Mouse (Mus musculus) heart, adult 2 months (tissue): Measurements from ENCODE around the gene Ripply3. TPM values are rescaled to one million over a fixed set of nuclear protein-coding genes. Genes with fewer than 3 reads are reported as not detected.

ENCODE experiments used
- DNase-seq, 2 experiments: peaks; one replicate each; pipeline ENCODE4 v3.0.0; 2021
- H3K27ac ChIP-seq: fragments of 200-600 bp; 2 replicates; pipeline ENCODE4 v1.8.1; 2022
- H3K27me3 ChIP-seq: fragments of 200-500 bp; 2 replicates; pipeline ENCODE4 v1.6.1; 2012; ENCODE audit warnings: mild to moderate bottlenecking, low read length, inconsistent platforms, mixed read lengths; ENCODE audit not compliant: control insufficient read depth, insufficient read depth
- H3K36me3 ChIP-seq: fragments of 200-500 bp; 2 replicates; pipeline ENCODE4 v1.6.1; 2012; ENCODE audit warnings: low read length, inconsistent platforms; ENCODE audit not compliant: control insufficient read depth, insufficient read depth
- H3K4me1 ChIP-seq: fragments of 200-500 bp; 2 replicates; pipeline ENCODE4 v1.6.1; 2011; ENCODE audit warnings: low read length; ENCODE audit not compliant: control insufficient read depth, insufficient read depth
- H3K4me3 ChIP-seq: fragments of 200-600 bp; 2 replicates; pipeline ENCODE4 v1.8.1; 2022
- H3K79me2 ChIP-seq: fragments of 200-500 bp; replicated peaks from 2 replicates; pipeline ENCODE4 v1.6.1; 2012; ENCODE audit warnings: mild to moderate bottlenecking, inconsistent platforms, low read length, moderate library complexity, mixed read lengths; ENCODE audit not compliant: control insufficient read depth, insufficient read depth
- H3K9ac ChIP-seq: fragments of 200-500 bp; 2 replicates; pipeline ENCODE4 v1.6.1; 2012; ENCODE audit warnings: low read depth, mild to moderate bottlenecking, control low read depth, inconsistent platforms, low read length, mixed read lengths
- CTCF ChIP-seq: fragments of 200-600 bp; IDR thresholded peaks from 2 replicates; pipeline ENCODE4 v1.8.1; 2022; ENCODE audit warnings: antibody characterized with exemption, mild to moderate bottlenecking, moderate library complexity
- EP300 ChIP-seq: fragments of 200-500 bp; IDR thresholded peaks from 2 replicates; pipeline ENCODE4 v1.6.1; 2011; ENCODE audit warnings: low read depth, low read length, control low read depth; ENCODE audit not compliant: insufficient read depth
- POLR2A ChIP-seq: fragments of 200-500 bp; IDR thresholded peaks from 2 replicates; pipeline ENCODE4 v1.6.1; 2011; ENCODE audit warnings: mild to moderate bottlenecking, low read depth, low read length, control low read depth; ENCODE audit not compliant: insufficient read depth
- WGBS: fragments of 180-500 bp; shearing (Covaris S2); methylation state at CpG from one replicate; pipeline ENCODE4 v1.1.7; 2018; 5-methylcytosine and 5-hydroxymethylcytosine counted together
- intact Hi-C: fragments of 180-260 bp; cut with DNase I; formaldehyde crosslinking; loops from one replicate; pipeline ENCODE4 v1.15.1; 2025
- polyA plus RNA-seq: library from polyadenylated mRNA; depleted of rRNA; stranded (reverse); fragments of >200 nt; gene quantifications from 2 replicates; pipeline ENCODE4 v1.2.3, GENCODE M21; 2012
- total RNA-seq, 2 experiments: library from RNA; stranded (reverse); gene quantifications; 2 replicates each; pipeline ENCODE4 v1.2.3; 2021

The Ripply3 gene
- total and polyA plus RNA-seq, 3 experiments = 2.9 to 5.1 (median 3.9) TPM

- Histone ChIP-seq H3K27me3 (no peaks in the 10 kb centered on the region), H3K27ac (no peak overlapping the region), H3K4me1 (no peaks in the 10 kb centered on the region), H3K9ac (no peak overlapping the region), H3K4me3 (no peak overlapping the region), H3K36me3 (no peaks in the 10 kb centered on the region; the same call in 1 of the 2 replicates), H3K79me2 (no peaks in the 10 kb centered on the region)
- WGBS = 80% methylated on average over 13 of the region's 13 CpGs
- TF ChIP-seq POLR2A (no peak), CTCF (no peak), EP300 (no peak)
- DNase-seq = no peak
- intact Hi-C loops = no loop called here
Measured at GRCm38 (mm10) chr16:94360578-94361350, 32.5 kb downstream of the Ripply3 start.

DNA sequence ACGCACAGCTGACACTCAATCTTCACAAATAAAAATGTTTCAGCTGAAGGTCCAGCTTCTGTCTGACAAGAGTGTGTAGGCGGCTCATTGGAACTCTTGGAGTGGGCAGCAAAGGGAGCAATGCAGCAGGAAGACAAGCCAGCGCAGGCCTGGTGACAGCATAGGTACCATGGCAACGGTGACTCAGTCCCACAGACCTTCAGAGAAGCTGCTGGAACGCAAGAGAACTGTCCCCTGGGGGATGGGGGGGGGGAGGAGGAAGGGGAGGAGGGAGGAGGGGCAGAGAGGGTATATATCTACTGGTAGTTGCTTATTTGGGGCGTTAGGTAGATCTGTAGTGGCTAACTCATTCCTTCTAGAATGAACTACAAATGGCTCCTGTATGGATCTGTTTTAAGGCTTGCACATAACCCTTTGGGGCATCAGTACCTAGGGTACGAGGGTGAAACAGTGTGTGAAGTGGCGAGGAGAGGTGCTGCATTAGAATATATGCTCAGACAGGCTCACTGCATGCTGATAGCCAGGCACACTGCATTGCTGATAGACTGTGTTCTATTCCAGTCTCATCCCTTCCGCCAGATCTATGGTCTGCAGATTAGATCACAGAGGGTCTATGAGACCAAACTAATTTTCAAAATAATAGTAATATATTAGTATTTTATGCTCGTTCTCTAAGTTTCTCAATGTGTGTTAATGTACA lies 34.1 kb downstream of the Ripply3 start:
- no peak overlapping the region for H3K4me3 ChIP-seq
- no peak overlapping the region for H3K9ac ChIP-seq
- TF ChIP-seq CTCF = no peak
- no peak for TF ChIP-seq EP300
- TF ChIP-seq POLR2A = no peak
- peak; percentile 33 to 58 for DNase-seq
- H3K27me3 ChIP-seq = no peaks in the 10 kb centered on the region
- intact Hi-C loops = no loop called here
- no peaks in the 10 kb centered on the region; the same call in 1 of the 2 replicates for H3K36me3 ChIP-seq
- no peak overlapping the region for H3K27ac ChIP-seq
- 32% methylated on average over 10 of the region's 10 CpGs for WGBS
- no peaks in the 10 kb centered on the region for H3K4me1 ChIP-seq
- no peaks in the 10 kb centered on the region for H3K79me2 ChIP-seq

DNA sequence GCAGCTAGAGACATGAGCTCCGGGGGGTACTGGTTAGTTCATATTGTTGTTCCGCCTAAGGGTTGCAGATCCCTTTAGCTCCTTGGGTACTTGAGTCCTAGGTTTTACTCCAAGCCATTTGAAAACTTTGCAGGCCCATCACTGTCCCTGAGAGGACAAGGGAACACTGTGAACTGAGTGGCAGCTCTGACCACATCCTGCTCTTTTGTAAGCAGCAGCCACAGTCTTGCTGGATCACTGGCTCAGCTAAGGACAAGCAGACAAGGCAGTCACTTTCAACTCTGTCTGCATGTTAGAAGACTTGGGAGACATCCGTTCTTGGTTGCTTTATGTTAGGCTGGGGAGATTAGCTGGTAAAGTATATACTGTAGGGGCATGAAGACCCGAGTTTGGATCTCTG lies 35.6 kb downstream of the Ripply3 start:
- TF ChIP-seq EP300 (no peak), POLR2A (no peak), CTCF (no peak)
- Histone ChIP-seq H3K4me1 (no peaks in the 10 kb centered on the region), H3K9ac (no peak overlapping the region), H3K27me3 (no peaks in the 10 kb centered on the region), H3K27ac (no peak overlapping the region), H3K36me3 (no peaks in the 10 kb centered on the region; the same call in 1 of the 2 replicates), H3K4me3 (no peak overlapping the region), H3K79me2 (no peaks in the 10 kb centered on the region)
- intact Hi-C loops = no loop called here
- WGBS = 92% methylated on average over 4 of the region's 4 CpGs
- no peak for DNase-seq

DNA sequence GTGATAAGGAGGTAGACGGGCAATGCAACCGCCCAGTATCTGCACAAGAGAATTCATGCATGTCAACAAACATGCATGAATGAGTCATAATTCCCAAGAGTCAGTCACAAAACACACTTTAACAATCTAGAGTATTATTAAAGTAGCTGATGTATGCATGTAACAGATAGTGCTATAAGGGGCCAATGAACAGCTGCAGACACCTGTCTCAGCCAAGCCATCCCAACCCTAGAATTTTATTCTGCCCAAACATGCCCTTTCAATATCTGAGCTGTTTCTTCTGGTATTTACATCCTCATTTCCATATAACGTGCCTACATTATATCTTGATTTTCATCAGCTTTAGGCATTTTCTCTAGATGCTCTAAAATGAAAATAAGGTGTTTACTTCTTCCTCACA lies 37.2 kb downstream of the Ripply3 start:
- H3K4me3 ChIP-seq = no peak overlapping the region
- intact Hi-C loops = no loop called here
- H3K4me1 ChIP-seq = peaks cover 4% of the 10 kb centered on the region
- peaks cover 6% of the 10 kb centered on the region for H3K36me3 ChIP-seq
- no peaks in the 10 kb centered on the region for H3K79me2 ChIP-seq
- TF ChIP-seq POLR2A (no peak), EP300 (no peak), CTCF (no peak)
- no peak for DNase-seq
- WGBS = 80% methylated on average over 3 of the region's 3 CpGs
- no peak overlapping the region for H3K9ac ChIP-seq
- H3K27ac ChIP-seq = no peak overlapping the region
- H3K27me3 ChIP-seq = no peaks in the 10 kb centered on the region

GRCm38 (mm10) chr16:94369596-94370172 lies 41.5 kb downstream of the Ripply3 start:
- H3K36me3 ChIP-seq = peaks cover 6% of the 10 kb centered on the region
- H3K27me3 ChIP-seq = no peaks in the 10 kb centered on the region
- peaks cover 4% of the 10 kb centered on the region for H3K4me1 ChIP-seq
- H3K27ac ChIP-seq = peak overlapping the region; percentile 99
- H3K9ac ChIP-seq = peak overlapping the region; percentile 92
- H3K4me3 ChIP-seq = peak overlapping the region; percentile 87
- intact Hi-C loops = loop anchor here (1.0 to 5.0 kb wide), 2 partner anchors 56 to 158 kb away; partner anchors contain the start of genes Hlcs and Vps26c
- WGBS = 5% methylated on average over 6 of the region's 6 CpGs
- H3K79me2 ChIP-seq = no peaks in the 10 kb centered on the region
- DNase-seq = no peak
- TF ChIP-seq EP300 (no peak), POLR2A (no peak), CTCF (no peak)
